Mouse (Mus musculus) C3H10T1/2 (cell line): Measurements from ENCODE around the gene Hsf5. TPM values are rescaled to one million over a fixed set of nuclear protein-coding genes. Genes with fewer than 3 reads are reported as not detected.

Source experiments
- polyA plus RNA-seq, 2 experiments: library from polyadenylated mRNA; unstranded; fragments of >200 nt; fragmentation: generic; extraction: Trizol; gene quantifications; one replicate each; pipeline ENCODE4 v1.2.1; 2012; ENCODE audit warnings: missing spikeins in 2 of 2

Gene Hsf5
- polyA plus RNA-seq: under 1 TPM in 1 of 2 experiments, not detected in 1; 0.07 TPM

DNA sequence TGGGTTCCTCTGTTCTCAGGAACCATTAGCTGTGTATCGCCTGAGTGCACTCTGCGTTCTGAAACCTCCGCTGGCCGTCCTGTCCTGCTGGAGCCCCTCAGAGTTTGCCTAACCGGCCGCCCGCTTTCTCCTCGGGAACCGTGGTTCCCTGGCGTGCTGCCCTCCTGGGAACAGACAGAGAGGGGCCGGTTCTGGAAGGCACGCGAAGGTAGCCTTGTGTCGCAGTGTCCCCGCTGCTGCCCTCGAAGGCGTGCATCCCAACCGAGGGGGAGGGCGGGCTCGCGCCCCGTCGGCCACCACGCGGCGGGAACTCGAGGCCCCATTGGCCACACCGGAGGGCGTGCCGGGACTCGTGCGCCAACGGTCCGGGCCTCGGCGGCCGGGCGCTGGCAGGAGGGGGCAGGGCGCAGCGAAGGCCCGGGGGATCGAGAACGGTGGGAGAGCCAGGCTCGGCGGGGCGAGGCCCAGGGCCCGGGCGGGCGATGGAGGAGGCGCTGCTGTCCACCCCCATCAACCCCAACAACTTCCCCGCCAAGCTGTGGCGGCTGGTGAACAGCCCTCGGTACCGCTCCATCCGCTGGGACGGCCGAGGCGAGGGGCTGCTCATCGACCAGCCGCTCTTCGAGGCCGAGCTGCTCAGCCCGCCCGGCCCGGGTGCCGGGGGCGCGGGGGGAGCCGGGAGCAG is at the start of gene Hsf5:
Gene Hsf5, plus strand, starts transcription at position 375 of the 685 bp plus-strand sequence.

DNA sequence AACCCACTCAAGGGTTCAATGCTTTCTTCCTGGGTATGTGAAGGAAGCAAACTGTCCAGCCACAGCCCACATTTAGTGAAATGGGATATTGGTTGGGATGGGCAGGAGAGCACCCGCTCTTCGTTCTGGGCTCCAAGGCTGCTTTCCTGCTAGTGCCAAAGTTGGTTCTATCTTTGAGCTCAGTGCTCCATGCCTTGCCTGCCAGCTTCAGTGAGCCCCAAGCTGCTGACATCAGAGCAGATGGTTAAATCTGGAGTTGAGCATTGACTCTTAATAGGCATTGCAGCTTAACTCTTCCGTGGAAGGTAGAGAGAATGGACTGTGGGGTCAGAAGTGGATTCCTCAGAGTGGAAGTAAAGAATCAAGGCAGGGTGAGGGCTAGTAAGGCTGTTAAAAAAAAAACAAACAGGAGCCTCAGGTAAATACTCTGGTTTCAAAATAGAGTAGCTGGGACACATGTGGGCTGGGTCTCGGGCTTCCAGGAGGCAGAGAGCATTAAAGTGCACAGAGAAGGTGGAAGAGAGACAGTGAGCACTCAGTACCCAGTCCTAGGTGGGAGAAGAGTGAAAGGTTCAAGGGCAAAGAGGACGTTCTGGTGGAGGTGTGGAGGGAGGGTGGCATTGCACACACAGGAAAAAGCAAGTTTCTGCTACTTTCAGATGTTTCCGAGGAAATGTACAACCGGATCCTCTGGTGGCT is 48.6 kb upstream of the Hsf5 start, which contains the start of gene Sept4:
Gene Sept4, plus strand, starts transcription at position 649 of the 699 bp plus-strand sequence.

DNA sequence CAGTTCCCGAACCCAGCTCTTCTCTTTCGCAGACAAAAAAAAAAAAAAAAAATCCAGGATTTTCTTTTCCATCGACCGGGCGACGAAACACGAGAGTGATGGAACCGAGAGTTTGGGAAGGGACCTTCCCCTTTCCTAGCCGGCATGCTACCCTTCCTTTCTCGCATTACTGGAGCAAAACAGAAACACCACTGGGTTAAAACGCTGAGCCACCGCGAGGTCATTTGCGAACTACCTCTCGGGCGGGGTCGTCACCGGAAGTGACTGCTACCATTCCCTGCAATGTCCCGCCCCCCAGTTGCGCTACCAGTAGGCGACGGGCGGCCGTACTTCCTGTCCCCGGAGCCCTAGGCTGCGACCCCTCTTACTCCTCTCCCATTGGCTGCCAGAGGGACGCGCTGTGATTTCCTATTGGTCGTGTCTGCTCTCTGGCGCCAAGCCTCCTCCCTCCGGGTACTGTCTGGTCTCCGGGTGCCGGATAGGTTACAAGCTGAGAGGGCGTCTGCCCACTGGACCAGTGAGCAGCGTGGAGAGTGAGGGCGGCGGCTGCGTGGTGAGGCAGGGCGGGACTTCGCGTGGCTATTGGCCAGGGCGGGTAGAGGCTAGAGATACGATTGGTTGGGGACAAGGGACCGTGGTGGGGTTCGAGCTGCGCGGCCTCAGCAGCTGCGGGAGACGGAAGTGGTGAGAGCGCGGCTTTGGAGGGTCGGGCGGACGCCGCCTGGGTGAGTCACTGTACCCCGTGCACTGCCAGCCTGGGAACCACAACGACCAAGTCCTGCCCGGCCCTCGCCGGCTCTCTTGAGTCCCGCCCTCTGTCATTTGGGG is 25.2 kb upstream of the Hsf5 start, which contains the start of gene Mtmr4:
Gene Mtmr4, plus strand, starts transcription at position 637 of the 828 bp plus-strand sequence.

DNA sequence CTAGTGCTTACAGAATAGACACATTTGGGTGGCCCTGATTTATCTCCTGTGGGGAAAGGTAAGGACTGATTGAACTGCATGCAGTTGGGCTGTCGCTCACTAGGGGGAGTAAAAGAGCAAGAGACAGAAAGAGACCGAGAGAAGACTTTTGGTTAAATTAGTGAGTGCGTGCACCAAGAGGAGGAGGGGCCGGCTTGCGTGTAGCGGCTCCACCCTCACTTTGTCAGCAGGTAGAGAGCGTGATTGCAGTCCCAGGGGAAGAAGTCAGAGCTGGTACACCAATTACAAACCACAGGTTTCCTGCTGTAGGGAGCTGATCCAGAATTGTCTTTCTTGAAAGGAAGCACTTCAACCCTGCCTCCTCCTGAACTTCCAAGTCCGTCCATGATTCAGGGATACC is 45.4 kb downstream of the Hsf5 start, which contains the start of gene Rnf43:
Gene Rnf43, plus strand, starts transcription at position 316 of the 400 bp plus-strand sequence.

Other genes starting within 250 kb of the Hsf5 start
- gene Rad51c, start 212.2 kb upstream of the Hsf5 start, polyA plus RNA-seq: 1 to 10 TPM; 2.9 to 5.1 TPM
- gene Tex14, start 212.1 kb upstream of the Hsf5 start, polyA plus RNA-seq: under 1 TPM in 1 of 2 experiments, not detected in 1; 0.01 TPM
- gene Gm11492, start 50.5 kb upstream of the Hsf5 start, polyA plus RNA-seq: not detected
- gene Sept4, start 48.3 kb upstream of the Hsf5 start, polyA plus RNA-seq: under 1 TPM; 0.15 to 0.27 TPM
- 10 to 100 TPM in 1 of 2 experiments, 1 to 10 TPM in 1; 8.8 to 21.6 TPM for gene Mtmr4, start 25.0 kb upstream of the Hsf5 start, polyA plus RNA-seq
- gene Rnf43, start 45.6 kb downstream of the Hsf5 start, polyA plus RNA-seq: under 1 TPM in 1 of 2 experiments, not detected in 1; 0.01 TPM
- gene Supt4a, start 120.4 kb downstream of the Hsf5 start, polyA plus RNA-seq: 100 to 1,000 TPM; 223 to 408 TPM
- gene Tspoap1, start 143.4 kb downstream of the Hsf5 start, polyA plus RNA-seq: under 1 TPM in 1 of 2 experiments, not detected in 1; 0.01 TPM
- not detected for gene Mpo, start 176.4 kb downstream of the Hsf5 start, polyA plus RNA-seq
- gene Lpo, start 211.1 kb downstream of the Hsf5 start, polyA plus RNA-seq: not detected
- 1 to 10 TPM; 1.7 to 7.9 TPM for gene Mks1, start 236.1 kb downstream of the Hsf5 start, polyA plus RNA-seq